Mouse (Mus musculus): ENCODE measurements around the gene Gucy1a1. TPM values are rescaled to one million over a fixed set of nuclear protein-coding genes. Genes with fewer than 3 reads are reported as not detected.

The Gucy1a1 gene
- total RNA-seq, 1 experiment from 2014 or later: 31.6 TPM

DNA sequence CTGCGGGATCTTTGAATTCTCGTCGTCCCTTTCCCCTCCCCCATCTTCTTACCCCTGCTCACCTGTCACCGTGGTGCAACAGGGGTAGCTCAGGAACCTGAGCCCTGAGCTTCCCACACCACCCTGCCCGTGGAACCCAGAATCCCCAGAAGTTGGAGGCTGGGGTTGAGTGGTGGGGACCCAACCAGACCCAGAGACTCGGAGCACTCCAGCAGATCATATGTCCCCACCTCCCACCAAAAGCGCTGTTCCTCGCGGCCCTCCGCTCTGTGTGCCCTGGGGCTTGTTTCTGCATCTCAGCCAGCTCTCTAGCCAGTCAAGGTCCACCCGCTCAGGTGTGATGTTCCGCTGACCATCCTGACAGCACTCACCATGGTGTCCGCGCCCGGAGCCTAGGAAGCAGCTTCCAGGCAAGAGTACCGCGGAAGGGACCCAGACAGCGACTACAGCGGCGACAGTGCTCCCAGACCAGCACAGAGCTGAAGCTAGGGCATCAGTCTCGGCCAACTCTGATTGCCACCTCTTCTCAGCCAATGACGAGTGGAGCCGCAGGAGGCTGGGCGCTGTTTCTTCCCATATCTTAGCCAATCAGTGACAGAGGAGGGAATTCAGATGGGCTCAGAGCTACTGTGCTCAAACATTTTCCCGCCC, 71.3 kb downstream of the Gucy1a1 start, which contains the start of gene Gucy1b1:
Gene Gucy1b1, minus strand, starts transcription at position 489 of the 651 bp plus-strand sequence.
- peak; percentile 64 for DNase-seq

DNA sequence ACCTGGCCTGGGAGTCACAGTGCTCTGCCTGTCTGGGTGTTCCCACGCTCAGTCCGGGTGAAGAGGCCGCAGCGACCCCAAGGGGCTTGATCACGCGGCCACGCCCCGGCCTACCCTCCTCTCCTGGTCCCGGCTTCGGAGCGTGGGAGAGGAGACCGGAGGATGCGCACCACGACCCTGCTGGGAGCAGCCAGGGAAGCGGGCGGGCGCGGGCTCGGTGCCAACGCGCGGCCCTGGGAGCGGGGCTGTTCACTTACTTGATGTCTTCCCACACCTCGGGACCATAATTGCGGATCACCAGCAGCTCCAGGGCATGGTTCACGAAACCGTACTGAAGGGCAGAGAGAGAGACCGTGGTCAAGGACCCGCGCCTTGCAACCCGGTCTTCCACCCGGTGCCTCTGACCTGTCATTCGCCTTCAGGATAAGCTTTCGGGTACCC, 71.8 kb downstream of the Gucy1a1 start:
- peak; percentile 45 for DNase-seq

DNA sequence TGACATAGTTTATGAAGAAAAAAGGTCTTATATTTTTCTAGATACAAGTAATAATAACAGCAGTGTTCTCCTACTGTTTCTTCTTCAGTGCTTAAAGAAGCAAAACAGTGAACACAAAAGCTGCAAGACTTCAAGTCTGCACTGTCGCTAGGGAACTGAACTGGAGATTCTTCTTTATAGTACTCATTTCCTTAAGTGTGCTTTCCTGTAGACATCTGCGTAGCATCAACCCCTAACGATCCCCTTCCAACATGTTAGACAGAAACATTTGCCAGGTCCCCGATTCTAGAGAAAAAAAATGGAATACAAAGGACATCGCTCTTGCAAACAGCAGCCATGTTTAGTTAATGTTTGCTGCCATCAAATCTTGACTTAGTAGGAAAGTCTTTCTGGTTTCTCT, 77.8 kb downstream of the Gucy1a1 start:
- no peak for DNase-seq

DNA sequence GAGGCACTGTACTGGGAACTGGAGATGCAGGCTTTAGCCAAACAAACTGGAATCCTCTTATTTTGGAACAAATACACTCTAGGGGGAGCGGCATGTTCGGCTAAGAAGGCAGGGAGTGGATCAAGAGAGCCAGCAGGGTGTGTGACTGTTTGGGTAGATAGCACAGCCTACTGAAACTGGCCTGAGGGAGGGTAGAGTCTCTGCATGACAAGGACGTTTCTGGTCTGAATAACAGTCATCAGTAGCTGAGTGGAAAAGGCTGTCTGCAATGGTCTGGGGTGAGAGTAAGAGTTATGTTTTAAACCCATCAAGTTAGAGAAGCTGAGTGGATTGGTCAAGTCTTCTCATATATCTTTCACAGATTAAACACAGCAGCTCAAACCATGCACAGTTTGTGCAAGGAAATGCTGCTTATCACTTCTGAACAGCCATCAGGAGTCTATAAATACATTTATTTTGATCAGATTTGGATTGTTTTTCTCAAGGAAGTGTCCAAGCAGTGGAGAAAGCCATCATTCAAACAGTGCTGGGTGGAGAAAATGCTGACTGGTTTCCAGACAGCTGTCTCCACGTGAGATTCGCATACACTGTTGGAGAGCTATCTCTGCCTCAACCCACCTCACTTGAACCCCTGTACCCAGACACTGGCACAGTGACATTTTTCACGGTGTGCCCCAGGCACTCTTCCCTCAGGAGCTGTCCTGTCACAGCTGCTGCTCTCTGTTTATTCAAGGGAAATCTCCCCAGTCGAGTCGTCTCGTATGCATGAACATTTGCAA, 84.0 kb downstream of the Gucy1a1 start:
- no peak for DNase-seq

DNA sequence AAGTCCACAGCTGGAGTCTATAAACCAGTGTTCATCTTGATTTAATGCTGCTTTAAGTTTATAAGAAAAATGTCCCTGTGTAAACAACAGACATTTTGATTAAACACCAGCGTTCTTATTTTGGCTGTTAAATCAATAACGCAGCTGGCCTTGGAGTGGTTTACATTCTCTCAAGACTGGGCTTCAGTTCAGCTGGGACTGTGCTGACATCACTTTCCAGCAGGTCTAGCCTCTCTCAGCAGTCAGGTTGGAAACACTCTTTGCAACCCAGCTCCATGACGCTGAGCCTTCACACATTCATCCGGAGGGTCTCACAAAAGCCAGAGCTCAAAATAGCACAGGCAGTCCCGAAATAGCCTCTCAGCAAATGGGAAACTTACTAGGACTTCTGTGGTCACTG, 88.4 kb downstream of the Gucy1a1 start:
- no peak for DNase-seq

DNA sequence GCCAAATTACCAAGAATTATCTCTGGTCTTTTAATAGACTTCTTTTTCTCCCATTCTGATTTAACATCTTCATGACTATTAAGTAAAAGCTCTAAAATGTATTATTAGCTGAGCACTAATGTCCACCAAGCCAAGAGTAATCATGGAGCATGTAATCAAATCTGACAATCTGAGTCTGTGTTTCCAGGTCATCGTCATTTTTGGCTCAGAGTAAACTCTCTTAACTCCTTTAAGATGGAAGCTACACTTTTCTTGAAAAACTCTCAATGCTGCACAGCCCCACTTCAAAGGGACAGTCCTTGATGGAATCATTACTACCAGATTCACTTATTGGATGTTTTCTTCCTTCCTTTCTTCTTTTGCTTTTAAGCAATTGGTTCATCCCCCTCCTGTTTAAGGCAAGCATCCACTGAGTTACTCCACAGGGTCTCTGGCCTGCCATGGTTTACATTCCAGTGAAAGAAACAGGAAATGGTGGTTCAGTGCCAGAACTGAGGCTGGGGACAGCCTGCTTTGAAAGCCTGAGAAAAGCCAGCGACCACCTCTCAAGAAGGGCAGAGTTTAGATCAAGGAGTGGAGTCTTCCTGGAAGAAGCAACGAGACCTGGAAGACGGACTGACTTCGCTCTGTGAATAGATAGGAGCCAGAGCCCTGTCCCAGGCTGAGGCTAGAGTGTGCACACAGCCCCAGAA, 91.2 kb downstream of the Gucy1a1 start:
- DNase-seq: no peak

DNA sequence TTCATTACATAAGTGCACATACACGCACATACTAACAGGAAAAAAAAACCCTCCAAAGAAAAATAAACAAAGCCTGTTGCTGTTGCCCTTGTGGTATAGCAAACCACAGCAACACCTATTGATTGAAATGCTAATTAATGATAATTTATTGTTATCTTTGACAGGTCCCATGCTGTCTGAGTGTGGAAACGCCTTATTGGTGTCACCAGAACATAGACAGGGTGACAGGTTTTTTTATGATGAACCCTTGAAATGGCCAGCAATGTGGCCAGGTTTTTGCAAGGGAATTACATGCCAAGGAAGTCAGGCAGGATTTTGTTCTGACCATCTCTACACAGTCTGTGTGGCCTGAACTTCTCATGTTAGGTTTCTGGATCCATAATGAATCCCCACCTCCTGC, 93.6 kb downstream of the Gucy1a1 start:
- DNase-seq: no peak

DNA sequence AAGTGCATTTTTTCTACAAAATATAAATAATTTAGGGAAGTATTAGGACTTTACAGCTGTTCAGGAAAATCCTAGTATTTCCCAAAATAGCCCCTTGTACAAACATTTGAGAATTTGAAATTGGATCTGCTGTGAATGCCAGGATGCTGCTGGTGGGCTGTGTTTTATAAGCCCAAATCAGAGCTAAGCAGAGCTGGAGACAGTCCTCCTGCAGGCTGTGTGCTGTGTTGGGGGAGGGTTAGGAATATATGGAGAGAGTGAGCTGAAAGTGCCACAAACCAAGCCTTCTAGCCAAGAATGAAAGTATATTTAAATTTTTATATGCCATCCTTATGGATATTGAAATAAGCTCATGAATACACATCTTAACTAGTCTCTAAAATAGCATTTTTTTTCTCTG, 94.1 kb downstream of the Gucy1a1 start:
- DNase-seq: no peak

DNA sequence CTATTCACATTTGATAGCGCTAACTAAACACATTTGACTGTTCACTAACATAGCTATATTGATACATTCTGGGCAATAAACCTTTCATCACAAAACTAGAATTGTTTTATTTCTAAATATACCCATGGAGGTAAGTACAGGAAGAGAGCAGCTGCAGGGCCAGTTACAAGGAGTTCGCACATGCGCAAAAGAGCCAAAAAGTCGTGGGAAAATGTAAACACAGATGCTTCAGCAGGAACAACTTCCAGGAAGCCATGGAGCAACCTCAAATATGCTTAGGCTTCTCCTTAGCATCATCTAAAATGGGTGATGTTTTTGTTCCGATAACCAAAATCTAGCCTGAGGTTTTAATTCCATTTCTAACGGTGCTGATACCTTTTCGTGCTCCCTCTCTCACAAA, 96.9 kb downstream of the Gucy1a1 start:
- DNase-seq: no peak

DNA sequence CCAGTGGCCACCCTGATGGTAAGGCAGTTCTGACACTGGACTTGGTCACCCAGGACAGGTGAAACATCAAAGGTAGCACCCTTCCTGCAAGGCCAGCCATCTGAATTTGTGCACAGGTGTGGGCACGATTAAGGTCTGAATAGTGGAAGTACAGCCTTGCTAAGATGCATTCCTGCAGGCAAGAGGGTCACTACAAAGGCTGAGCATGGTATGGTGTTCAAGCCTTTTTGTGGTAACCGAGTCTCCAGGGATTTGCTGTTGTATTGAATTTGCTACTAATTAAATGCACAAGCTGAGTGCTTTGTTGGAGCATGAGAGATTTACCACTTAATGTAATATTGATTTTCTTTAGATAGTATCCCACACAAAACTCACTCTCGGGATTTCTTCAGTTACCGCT, 97.5 kb downstream of the Gucy1a1 start:
- no peak for DNase-seq

DNA sequence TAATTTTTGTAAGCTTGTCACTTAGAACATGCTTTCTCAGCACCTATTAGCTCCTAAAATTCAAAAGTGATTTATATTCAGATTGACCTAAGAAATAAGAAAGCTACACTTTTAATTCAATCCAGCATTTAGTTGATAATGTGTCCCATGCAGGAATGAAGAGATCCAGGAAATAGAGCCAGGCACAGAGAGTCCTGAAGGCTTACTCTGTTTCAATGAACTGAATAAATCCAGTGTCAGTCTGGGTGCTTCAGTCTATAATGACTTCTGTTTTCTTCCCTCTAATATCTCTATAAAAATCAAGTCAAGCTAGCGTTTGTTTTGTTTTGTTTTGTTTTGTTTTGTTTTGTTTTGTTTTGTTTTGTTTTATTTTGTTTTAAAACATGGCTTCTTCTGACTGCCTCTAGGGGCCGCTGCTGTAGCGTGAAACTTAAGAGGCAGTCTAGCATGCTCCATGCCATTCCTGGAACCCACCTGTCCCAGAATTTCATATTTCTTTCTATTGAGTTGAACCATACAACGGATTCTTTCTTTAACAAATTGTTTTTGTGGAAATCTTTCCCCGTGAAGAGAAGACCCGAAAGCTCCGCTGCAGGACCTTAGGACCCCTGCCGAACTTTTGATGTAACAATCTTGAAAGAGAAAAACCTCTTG, 98.4 kb downstream of the Gucy1a1 start:
- DNase-seq: peak; percentile 63

DNA sequence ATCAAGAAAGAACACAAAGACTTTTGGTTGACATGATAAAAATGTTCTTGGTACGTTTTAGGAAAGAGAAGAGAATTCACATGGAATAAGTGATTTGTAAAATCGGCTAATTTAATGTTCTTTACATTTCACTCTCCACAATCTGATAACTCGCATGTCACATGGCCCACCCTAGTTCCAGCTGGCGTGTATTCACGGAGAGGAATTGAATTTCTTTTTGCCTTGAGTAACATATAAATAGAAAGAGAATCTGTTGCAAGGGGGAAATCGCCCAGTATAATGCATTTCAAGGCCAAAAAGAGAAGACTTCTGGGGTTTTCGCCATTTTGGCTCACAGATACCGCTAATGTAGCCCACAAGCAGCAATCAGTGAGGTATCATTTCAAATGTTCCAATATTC, 99.5 kb downstream of the Gucy1a1 start:
- no peak for DNase-seq

DNA sequence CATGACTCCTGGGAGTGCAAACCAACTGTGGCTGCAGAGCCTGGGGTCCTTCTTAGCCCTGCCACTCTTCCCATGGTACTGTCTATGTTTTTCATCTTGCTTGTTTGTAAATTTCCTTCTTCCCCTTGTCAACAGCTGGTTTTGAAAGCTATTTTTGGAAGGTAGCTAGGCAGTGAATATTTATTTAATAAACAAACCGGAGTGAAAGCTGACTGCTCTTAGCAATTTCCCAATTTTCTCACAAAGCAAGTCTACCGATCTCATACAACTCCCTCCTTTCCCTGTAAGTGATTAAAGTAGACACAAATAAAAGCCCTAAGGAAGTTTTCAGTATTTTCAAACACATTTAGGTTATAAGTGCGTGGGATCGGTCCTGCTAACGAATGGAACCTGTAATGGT, 100.7 kb downstream of the Gucy1a1 start:
- no peak for DNase-seq

DNA sequence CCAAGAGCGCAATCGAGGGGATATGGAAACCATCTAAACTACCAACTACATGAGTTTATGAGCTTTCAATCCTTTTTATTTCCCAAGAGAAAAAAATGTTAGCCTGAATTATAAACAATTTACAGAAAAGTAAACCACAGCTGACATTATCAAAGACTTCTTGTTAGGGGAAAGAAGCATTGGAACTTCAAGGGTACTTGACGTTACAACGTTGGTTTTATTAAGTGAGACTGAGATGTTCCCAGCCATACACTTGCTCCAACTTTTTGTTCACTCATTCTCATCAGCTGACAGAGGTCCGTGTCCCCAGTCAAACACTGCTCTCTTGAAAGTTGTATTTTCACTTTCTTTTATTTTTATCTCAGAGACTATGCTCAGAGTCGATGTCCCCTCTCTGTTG, 101.9 kb downstream of the Gucy1a1 start:
- DNase-seq: no peak

Small RNAs within 50 kb of the gene (microRNA-seq; reads per million reads assigned to microRNA genes)
- gene Mir7010: 0.85 to 3.0 reads per million in 2 experiments

Other genes with a start within 250 kb of the Gucy1a1 start
- 39.4 and 40.7 TPM in 2 replicates for gene Ctso, start 213.2 kb downstream of the Gucy1a1 start, total RNA-seq (2021)
- gene Tdo2, start 169.6 kb downstream of the Gucy1a1 start, total RNA-seq (2021): 5.4 and 103 TPM in 2 replicates
- gene Asic5, start 163.5 kb downstream of the Gucy1a1 start, total RNA-seq (2021): 2.0 TPM in 1 of 2 replicates, not detected in the other
- gene Gucy1b1, start 71.1 kb downstream of the Gucy1a1 start, total RNA-seq (2021): 12.5 and 13.7 TPM in 2 replicates
- gene Map9, start 212.3 kb upstream of the Gucy1a1 start, total RNA-seq (2021): 4.2 and 5.0 TPM in 2 replicates